Mouse (Mus musculus): ENCODE results near the gene Pik3ca.
A peak's percentile ranks its signal among the peaks of the same experiment; 100 is the strongest.

Pik3ca gene

DNA sequence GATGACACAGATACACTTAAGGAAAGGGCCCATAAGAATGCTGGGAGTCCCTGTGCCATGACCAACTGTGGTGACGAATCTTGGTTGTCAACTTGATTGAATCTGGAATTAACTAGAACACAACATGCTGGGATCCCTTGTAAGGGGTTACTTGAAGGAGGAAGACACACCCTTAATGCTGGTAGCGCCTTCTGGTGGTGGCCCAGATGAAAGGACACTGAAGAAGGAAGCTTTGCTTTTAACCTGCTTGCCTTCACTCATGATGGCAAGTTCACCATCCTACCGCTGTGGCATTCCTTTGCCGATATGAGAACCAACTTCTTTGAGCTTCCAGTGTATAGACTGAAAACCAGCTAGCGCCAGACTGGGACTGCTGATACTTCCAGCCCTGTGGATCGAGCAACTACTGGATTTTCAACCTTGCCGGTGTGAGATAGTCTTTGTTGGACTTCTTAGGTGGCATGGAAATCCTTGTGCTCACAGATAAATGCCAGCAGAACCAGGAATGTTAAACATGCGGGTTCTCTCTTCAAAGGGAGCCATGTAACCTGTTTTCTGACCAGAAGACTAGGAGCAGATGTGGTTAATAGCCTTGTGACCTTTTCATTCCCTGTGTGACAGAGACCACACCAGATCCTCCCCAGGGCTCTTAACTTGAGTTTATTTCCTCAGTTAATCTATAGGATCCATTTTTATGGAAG is 97.1 kb downstream of the Pik3ca start:
- no peak for ATAC-seq (ENCODE audit: insufficient number of reproducible peaks, low FRiP score, low TSS enrichment)

DNA sequence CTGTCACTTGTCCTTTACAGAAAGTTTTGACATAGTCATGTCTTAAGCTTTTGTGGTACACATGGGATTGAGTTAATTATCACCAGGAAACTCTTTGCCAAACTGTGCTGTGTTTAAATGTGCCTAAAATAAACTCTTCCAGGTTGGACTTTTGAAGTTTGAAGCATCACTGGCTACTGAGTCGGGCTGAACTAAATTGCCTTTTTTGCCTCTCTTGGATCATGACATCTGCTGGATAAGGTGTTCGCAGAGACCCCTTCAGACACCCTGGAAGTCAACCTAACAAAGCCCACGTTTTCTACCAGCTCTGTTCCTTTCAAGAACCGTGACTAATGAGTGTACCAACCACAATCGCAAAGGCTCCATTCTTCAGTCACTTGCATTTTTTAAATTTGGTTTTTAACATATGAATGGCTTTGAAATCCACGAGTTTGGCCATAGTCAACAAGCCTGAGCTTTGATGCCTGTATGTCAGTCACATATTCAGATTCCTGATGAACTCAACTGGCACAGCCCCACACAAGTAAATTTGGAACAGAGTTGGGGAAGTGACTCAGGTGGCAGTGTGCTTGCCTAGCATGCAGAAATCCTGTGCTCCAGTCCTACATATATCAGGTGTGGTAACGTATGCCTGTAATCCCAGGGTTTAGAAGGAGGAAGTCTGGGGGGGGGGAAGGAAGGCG is 97.8 kb downstream of the Pik3ca start:
- no peak for ATAC-seq (ENCODE audit: insufficient number of reproducible peaks, low FRiP score, low TSS enrichment)

DNA sequence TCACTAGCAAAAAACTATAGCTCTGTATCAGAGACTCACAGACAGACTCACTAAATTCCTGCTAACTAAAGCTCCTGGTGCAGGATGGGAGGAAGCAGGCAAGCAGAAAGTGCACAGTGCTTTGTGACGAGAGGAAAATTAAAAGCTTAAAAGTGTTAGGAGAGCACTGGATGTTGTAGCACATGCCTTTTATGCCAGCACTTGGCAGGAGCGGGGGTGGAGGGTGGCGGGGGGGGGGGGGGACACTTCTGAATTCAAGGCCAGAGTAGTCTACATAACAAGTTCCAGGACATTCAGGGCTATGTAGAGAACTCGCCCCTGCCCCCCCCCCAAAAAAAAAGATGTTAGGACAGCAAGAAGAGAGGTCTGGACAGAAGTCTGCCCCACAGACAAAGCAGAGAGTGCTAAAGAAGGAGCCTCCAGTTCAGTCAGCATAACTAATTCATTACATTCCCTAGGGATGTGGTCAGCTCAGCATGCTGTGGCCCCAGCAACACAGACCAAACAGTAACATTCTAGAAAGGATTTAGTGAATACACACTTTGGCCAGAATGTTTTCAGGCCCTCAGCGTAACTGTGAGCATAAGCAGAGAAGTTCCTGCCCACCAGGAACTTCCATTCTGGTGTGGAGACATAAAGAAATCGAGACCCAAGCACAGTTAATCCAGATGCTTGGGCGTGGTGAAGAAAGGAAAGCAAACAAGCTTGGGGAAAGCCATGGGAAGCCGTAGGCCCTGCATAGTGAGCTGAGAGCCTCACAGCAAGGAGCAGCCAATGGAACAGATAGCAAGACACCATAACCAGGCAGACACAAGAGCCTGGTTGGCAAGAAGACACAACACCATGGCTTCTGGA is 98.6 kb downstream of the Pik3ca start:
- ATAC-seq (ENCODE audit: insufficient number of reproducible peaks, low FRiP score, low TSS enrichment): no peak

DNA sequence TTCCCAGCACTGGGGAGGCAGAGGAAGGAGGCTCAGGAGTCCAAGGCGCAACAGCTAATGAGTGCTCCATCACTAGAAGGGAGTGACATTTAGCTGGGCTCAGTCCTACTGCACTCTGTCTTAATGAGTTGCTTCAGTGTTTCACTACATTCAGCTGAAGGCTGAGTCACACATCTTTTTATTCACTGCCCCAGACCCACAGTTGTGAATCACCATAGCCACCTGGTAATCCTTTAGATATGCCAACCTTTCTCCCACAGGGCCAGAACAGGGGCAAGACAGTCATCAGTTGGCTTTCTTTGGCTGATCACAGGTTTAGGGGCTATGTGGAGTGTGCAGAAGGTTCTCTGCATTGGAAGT is 99.2 kb downstream of the Pik3ca start:
- ATAC-seq (ENCODE audit: insufficient number of reproducible peaks, low FRiP score, low TSS enrichment): no peak

DNA sequence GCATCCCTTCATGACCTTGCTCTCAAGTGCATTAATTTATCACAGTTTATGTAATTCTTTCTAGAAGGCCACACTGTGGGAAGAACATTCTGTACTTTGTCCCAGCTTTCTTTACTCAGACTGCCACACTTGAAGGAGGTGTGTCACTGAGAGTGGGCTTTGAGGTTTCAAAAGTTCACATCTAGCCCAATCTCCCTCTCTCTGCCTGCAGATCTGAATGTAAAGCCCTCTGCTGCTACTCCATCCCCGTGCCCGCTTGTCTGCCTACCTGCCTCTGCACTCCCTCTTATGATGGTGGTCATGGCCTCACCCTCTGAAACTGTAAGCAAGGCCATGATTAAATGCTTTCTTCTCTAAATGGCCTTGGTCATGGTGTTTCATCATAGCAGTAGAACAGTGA is 102.9 kb downstream of the Pik3ca start:
- no peak for ATAC-seq (ENCODE audit: insufficient number of reproducible peaks, low FRiP score, low TSS enrichment)

DNA sequence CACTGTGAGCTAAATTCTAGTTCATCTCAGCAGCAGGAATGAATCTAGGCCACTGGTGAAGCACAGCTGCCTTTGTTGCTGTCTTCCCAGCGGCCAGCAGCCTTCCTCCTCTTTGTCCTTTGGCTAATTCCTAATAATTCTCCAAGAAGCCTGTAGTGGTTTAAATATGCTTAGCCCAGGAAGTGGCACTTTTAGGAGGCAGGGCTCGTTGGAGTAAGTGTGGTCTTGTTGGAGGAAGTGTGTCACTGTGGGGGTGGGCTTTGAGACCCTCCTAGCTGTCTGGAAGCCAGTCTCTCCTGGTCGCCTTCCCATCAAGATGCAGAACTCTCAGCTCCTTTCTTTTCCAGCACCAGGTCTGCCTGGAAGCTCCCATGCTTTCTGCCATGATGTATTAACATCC is 108.4 kb downstream of the Pik3ca start:
- no peak for ATAC-seq (ENCODE audit: insufficient number of reproducible peaks, low FRiP score, low TSS enrichment)

DNA sequence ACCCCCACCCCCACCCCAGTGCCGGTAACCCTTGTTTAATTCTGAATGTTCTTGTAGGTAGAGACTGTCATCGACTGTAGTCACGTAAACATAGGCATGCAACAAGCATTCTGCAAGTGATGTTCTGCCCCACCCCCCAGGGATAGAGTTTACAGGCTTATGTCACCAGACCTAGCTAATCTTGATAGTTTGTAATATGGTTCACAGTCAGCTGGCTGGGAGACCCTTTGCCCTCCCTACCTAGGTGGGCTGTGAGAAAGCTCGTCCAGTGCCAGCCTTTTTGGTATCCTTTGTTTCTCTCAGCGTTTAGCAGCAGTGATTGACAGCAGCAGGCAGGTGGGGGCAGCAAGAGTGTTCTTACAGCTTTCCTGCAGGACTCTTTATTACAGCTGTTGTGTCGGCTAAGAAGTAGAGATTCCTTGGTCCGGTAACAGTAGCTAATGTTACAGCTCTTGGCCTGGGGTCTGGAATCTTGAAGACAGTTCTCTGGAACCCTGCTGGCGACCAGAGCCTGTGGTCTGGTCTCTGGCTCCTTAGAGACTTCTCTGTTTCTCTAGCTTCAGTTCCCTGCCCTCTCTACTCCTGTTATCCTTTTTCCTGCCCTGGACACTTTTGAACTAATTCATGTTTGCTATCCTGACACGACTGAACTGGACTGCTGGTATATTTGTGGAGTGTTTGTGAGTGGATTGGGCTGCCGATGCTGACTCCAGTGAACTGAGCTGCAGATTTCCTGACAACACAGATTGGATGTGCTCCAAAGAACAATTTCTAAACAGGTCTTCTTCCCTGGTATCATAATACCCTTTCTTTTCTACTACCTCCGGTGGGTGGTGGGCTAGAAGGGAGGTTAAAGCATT is 109.1 kb downstream of the Pik3ca start:
- ATAC-seq (ENCODE audit: insufficient number of reproducible peaks, low FRiP score, low TSS enrichment): no peak

DNA sequence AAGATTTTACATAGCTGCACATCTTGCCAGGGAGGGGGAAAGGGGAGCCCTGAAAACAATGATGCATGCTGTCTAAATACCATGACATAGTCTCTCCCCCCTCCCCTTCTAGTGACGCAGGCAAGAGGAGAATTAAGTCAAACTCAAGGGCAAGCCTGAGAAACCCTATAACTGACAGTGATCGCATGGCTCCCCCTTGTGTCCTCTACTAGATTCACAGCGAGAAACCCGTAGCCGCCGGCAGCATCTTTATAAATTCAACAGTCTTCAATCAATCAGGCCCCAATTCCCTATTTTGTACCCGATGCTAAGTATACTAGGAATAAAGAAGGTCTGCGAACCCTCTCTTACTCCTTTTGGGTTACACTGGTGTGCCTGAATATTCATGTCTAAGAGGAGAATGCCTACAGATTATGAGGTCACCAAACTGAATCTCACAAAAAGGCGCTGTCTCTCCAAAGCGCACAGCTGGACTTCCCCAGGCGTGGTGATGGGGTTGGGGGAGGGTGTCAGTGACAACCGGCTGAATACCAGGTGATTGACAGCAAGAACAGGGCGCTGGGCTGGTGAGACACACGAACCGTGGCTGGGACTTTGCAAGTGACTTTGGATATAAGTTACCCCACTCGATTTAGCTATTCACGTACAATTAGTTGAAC is 111.3 kb downstream of the Pik3ca start:
- peak; percentile 42 for ATAC-seq (ENCODE audit: insufficient number of reproducible peaks, low FRiP score, low TSS enrichment)

DNA sequence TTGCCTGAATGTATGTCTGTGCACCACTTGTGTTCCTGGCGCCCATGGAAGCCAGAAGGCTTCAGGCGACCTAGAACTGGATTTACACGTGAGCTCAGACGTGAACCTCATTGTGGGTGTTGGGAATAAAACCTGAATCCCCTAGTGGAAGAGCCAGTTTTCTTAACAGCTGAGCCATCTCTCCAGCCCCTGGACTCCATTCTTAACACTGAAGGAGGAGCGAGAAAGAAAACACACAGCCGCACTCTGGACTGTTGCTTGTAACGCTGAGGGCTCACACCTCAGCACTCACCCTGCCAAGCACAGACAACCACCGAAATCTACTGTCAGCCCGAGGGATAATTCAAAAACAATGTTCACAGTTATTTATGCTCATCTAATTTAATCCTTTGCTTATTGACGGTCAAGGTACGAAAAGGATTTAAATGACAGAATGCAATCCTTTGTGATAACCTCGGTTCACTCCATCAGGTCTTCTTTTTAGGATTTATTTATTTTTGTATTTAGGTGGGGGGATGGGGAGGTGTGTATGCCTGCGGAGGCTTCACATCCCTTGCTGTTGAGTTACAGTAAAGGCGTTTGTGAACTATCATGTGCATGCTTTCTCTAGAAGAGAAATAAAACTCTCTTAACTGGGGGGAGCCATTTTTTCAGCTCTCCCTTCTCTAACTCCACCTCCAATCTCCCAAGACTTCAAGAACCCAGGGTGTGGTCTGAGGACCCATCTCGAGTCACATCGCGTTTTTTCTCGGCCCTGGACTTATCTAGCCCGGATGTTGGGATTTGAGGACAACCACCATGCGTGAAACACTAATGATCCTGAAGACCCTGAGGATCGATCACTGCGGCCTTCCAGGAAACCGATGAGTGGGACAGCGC is 112.3 kb downstream of the Pik3ca start, which contains the start of gene Zfp639:
Gene Zfp639 (plus strand): TSS at position 764 of the 879 bp plus-strand sequence.
- no peak; the same call in 1 of the 2 replicates for ATAC-seq (ENCODE audit: insufficient number of reproducible peaks, low FRiP score, low TSS enrichment)

DNA sequence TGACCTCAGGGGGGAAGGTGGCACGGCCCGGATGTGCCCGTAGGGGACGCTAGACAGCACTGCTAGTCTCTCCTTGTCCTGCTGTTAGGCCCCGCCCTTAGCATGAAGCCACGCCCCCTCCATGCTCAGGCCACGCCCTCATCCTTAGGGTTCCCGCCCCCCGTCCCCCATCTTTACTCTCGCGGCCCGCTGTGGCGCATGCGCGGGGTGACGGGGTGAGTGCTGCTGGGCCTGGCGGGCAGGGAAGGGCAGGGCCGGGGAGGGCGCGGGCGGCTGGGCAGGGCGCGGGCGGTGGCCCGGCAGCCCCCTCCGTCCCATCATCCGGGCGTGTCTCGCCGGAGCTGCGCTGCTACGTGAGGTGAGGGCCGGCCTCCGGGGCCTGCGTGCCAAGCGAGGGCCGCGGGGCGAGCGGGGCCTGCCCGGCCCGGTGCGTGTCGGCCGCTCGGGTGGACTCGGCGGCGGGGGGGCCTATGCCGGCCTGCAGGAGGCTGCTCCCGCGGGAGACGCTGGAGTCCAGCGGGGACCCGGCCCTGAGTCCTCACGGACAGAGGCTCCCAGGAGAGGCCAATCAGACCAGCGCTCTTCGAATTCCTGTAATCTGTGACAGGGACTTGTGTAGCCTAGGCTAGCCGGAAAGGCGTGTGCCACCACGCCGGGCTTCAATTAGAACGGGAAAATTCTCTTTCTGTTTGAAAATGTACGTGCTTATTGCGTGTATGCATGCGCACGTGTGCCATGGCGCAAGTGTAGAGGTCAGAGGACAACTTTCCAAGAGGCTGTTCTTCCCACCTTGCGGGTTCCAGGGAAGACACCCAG is 113.1 kb downstream of the Pik3ca start:
- ATAC-seq (ENCODE audit: insufficient number of reproducible peaks, low FRiP score, low TSS enrichment): peak; percentile 89

DNA sequence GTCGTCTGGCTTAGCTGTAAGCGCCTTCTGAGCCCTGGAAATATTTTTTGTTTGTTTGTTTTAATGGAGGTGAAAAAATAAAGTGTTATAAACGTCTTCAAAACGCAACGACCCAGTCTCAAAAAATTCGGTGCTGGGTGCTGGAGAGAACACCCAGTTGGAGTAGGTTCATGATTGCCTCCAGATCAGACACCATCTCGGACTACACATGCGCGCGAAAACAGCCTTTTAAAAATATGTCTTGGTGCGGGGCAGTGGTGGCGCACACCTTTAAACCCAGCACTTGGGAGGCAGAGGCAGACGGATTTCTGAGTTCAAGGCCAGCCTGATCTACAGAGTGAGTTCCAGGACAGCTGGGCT is 113.7 kb downstream of the Pik3ca start:
- ATAC-seq (ENCODE audit: insufficient number of reproducible peaks, low FRiP score, low TSS enrichment): no peak

DNA sequence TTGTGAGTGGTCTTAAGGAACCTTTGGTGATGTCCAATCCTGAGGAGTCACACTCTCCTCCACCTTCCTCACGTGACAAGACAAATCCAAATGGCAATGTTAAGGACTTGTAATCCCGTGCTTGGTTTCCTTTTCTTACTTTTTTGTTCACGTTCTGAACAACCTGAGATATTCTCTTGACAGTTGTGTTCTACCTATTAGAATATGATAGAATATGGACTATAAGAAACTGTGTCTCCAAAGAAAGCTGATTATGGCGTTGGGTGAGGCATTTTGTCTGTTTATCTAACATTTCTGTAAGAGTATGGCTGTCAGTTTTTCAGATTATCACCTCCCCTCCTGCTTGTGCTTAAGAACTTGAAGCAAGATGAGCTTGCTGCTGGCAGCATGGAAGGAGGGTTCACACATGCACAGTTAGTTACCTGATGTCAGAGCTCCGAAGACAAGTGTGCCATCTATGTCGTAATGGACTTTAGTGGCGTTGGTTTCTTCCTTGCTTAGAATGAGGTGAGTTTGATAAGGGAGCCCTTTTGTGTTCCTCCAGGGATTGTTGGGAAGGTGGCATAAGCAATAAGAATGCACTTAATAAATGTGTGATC is 115.3 kb downstream of the Pik3ca start:
- ATAC-seq (ENCODE audit: insufficient number of reproducible peaks, low FRiP score, low TSS enrichment): no peak

DNA sequence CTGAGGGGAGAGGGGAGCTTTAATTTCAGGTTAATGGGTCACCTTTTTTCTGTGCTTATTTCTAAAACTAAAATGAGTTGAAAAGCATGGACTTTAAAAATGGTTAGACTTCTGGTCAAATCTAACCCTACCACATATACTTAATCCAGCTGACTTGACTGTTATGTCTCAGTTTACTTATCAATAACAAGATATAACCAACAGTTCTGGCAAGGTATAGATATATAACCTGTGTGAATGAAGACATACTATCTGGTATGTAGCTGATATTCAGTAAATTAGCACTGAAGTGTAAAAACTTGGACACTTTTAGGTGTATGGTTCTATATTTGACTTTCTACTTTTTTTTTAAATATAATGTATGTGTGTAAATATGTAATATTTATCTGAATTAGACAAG is 116.1 kb downstream of the Pik3ca start:
- ATAC-seq (ENCODE audit: insufficient number of reproducible peaks, low FRiP score, low TSS enrichment): no peak

Data from cerebellum, adult (tissue).